Mouse (Mus musculus) right cerebral cortex, adult 18-20 months (tissue): Measurements from ENCODE around the gene Zfp90.

Source experiments
- DNase-seq: peaks from one replicate; pipeline ENCODE4 v3.0.0; 2022; ENCODE audit warnings: mixed read lengths

The Zfp90 gene

GRCm38 (mm10) chr8:106437781-106438180 is 22.7 kb downstream of the Zfp90 start:
- DNase-seq, result no peak

DNA sequence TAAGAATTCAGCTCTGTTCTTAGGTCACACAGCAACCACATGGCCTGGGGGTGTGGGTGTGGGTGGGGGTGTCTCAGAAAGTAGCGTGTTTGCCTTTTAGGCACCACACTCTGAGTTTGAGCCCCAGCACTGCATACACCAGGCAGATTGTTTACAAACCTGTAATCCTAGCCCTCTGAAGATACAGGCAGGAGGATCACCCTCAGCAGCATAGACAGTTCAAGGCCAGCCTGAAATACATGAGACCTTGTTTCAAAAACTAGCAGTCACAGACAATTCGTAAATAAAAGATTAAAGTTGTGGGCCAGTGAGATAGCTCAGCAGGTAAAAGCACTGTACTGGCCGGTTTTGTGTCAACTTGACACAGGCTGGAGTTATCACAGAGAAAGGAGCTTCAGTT is 25.0 kb downstream of the Zfp90 start:
- no peak for DNase-seq

GRCm38 (mm10) chr8:106442740-106443139 is 27.6 kb downstream of the Zfp90 start:
- DNase-seq, result no peak

DNA sequence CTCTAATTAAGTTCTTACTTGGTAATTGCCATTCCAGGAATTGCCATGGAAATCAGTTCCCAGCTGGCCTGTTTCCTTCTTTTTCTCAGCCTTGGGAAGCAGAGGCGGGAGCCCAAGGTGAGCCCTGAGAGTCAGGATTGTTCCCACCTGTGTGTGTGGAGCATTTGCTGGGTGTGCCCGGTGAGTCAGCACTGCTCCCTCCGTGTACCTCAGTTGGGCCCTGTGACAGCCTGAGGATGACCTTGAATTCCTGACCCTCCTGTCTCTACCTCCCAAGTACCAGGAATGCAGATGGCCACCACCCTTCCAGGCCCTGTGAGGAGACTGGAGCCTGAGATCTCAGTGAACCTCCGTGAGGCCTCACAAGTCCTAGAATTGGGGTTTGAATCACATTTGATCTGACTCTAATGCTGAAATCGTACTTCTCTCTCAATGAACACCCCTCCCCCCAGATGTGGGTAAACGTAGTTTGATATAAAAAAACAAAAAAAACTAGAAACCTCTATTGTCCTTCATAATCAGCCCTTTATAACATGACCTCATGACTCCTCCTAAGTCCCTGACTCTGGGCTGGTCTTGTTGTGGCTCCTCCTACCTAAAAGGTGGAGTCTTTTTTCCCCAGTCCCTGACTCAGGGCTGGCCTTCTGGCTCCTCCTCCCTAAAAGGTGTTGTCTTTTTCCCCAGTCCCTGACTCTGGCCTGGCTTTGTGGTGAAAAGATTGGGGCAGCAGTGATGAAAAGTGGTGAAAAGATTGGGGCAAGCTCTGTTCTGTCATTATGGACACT is 36.4 kb downstream of the Zfp90 start:
- DNase-seq, result no peak

- DNase-seq, result no peak
Measured at GRCm38 (mm10) chr8:106452701-106453481, 37.8 kb downstream of the Zfp90 start.

DNA sequence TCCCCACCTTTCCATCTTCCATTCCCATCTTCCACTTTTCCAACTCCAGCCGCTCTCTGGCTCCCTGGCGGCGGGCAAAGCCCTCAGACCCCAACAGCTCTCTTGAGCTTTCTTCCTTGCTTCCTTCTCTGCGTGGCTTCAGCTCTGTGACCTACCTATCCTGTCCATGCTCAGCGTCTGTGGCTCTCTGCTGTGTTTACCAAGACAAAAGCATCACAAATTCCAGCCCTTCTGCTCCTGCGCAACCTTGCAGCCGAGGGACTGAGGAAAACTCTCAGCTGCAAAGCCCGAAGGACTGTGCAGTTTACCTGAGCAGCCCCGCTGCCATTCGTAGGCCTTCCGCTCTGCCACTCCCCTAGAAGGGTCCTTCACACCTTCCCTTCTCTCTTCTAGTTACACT is 38.9 kb downstream of the Zfp90 start:
- DNase-seq, result no peak

GRCm38 (mm10) chr8:106462131-106462530 is 47.0 kb downstream of the Zfp90 start:
- no peak for DNase-seq

GRCm38 (mm10) chr8:106463795-106464194 is 48.7 kb downstream of the Zfp90 start:
- no peak for DNase-seq

GRCm38 (mm10) chr8:106469485-106469884 is 54.4 kb downstream of the Zfp90 start:
- no peak for DNase-seq

DNA sequence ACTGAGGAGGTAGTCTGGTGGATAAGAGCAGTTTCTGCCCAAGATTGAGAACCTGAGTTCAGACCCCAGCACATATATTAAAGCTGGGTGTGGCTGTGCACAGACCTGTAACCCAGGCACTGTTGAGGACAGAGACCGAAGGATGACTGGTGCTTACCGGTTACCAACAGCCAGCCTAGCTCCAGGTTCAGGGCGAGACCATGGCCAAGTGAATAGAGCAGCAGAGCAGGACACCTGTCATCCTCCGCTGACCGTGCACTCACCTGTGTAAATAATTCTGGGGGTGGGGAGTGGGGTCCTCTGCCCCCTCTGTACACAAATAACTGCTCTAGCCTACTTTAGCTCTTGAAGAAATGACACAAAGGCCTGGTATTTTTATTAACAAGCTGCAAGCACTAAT is 58.9 kb downstream of the Zfp90 start:
- DNase-seq, result no peak
